Mouse (Mus musculus): ENCODE results near the gene Abtb2.

DNA sequence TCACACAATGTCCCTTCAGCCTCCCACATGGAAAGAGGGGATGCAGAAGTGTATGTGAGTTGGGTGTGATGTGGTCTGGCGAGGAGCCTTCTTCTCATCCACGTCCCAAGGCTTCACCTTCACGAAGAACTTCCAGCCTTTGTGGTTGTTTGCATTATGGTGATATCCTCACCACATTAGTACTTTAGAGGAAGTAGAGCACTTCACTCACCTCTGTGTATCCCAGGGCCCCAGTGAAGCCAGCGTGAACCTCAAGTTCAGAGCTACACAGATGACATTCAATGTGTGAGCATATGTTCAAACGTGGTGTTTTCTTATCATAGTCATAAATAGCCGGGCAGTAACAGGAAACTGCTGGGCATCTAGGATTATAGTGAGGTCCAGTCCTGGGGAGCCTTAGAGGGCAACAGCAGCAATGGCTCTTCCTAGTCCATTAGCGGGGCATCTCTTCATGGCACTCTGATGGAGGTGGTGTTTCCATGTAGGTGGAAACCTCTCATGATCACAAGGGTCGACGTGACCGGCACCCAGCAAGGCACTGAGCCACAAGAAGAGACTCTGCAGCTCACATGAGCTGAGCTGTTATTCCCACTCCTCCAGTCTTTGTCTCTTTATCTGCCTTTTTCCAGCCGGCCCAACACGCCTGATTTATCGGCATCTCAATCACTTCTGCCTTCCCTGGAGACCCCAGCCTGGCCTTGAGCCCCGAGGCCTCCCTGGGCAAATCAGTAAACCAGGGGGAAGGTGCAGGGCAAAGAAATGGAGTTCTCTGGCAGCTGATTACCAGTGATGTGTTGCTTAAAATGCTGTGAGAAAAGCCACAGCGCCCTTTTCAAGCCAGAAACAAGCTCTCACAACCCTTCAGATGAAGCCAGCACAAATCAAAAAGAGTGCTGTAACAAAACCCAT is 93.8 kb downstream of the Abtb2 start:
- no peak for TF ChIP-seq CTCF (IDR thresholded peaks at IDR 0.05; ENCODE audit: borderline replicate concordance, insufficient read depth, low read depth, low read length)
- no peak for TF ChIP-seq POLR2A (IDR thresholded peaks at IDR 0.05; ENCODE audit: borderline replicate concordance, insufficient read depth, low read length)

All from cerebellum, adult 2 months (tissue).